Mouse (Mus musculus): Measurements from ENCODE around the gene Oip5.

The Oip5 gene

GRCm38 (mm10) chr2:119587383-119587782 lies 30.9 kb downstream of the Oip5 start:
- peak in 1 of 2 experiments; percentile 34 for DNase-seq (ENCODE audit: low spot score in 2 of 2)

- DNase-seq (ENCODE audit: low spot score in 2 of 2) = no peak
Measured at GRCm38 (mm10) chr2:119584282-119584681, 34.0 kb downstream of the Oip5 start.

GRCm38 (mm10) chr2:119583439-119583838 lies 34.8 kb downstream of the Oip5 start:
- no peak for DNase-seq (ENCODE audit: low spot score in 2 of 2)

- no peak for DNase-seq (ENCODE audit: low spot score in 2 of 2)
Measured at GRCm38 (mm10) chr2:119581571-119581970, 36.7 kb downstream of the Oip5 start.

- DNase-seq (ENCODE audit: low spot score in 2 of 2) = no peak
Measured at GRCm38 (mm10) chr2:119572471-119572870, 45.8 kb downstream of the Oip5 start.

GRCm38 (mm10) chr2:119566182-119566855 lies 52.0 kb downstream of the Oip5 start:
- no peak for DNase-seq (ENCODE audit: low spot score in 2 of 2)

- no peak for DNase-seq (ENCODE audit: low spot score in 2 of 2)
Measured at GRCm38 (mm10) chr2:119565284-119565683, 53.0 kb downstream of the Oip5 start.

GRCm38 (mm10) chr2:119561794-119562193 lies 56.5 kb downstream of the Oip5 start:
- DNase-seq (ENCODE audit: low spot score in 2 of 2) = no peak
